Mouse (Mus musculus): ENCODE results near the gene Phf7. TPM values are rescaled to one million over a fixed set of nuclear protein-coding genes. Genes with fewer than 3 reads are reported as not detected.

The Phf7 gene
- polyA plus RNA-seq, 1 experiment = 7.3 TPM

- DNase-seq = peak; percentile 43
- Histone ChIP-seq H3K4me3 (ENCODE audit: insufficient read depth, low read depth, low read length) (peak overlapping the region; percentile 9; the same call in 1 of the 2 replicates), H3K27ac (ENCODE audit: insufficient read depth, low read depth, low read length) (peak overlapping the region; percentile 71; the same call in 1 of the 2 replicates), H3K27me3 (replicated peaks; ENCODE audit: control insufficient read depth, insufficient read depth, low read length) (no peaks in the 10 kb centered on the region), H3K4me1 (ENCODE audit: control insufficient read depth, insufficient read depth, low read length) (peaks cover 7% of the 10 kb centered on the region; the same call in 1 of the 2 replicates), H3K36me3 (ENCODE audit: control insufficient read depth, insufficient read depth, low read length) (peaks cover 9% of the 10 kb centered on the region)
- WGBS = 36% methylated on average over 16 of the region's 16 CpGs
- no peak for TF ChIP-seq CTCF (conservative IDR thresholded peaks at IDR 0.05; ENCODE audit: insufficient read depth, insufficient read length, low read depth, low read length)
- TF ChIP-seq POLR2A (IDR thresholded peaks at IDR 0.05; ENCODE audit: low read depth, low read length) = no peak
Observed at GRCm38 (mm10) chr14:31197547-31198516, 53.3 kb downstream of the Phf7 start.

DNA sequence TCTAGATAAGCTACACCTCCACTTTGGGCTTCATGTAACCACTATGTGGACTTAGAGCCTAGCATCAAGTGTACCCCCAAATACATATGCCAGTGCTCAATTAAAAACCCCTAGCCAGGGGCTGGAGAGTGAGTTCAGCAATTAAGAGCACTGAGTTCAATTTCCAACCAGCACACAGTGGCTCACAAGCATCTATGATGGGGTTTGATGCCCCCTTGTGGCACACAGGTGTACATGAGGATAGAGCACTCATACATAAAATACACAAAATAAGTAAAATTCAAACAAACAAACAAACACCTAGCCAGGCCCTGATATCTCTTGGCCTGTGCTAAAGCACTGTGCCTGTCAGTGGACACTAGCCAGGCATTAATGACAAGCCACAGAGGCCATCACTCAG lies 55.1 kb downstream of the Phf7 start:
- DNase-seq = peak; percentile 63
- Histone ChIP-seq H3K4me1 (ENCODE audit: control insufficient read depth, insufficient read depth, low read length) (peaks cover 7% of the 10 kb centered on the region; the same call in 1 of the 2 replicates), H3K4me3 (ENCODE audit: insufficient read depth, low read depth, low read length) (no peak overlapping the region), H3K27ac (ENCODE audit: insufficient read depth, low read depth, low read length) (no peak overlapping the region), H3K27me3 (replicated peaks; ENCODE audit: control insufficient read depth, insufficient read depth, low read length) (no peaks in the 10 kb centered on the region), H3K36me3 (ENCODE audit: control insufficient read depth, insufficient read depth, low read length) (peaks cover 5% of the 10 kb centered on the region; the same call in 1 of the 2 replicates)
- TF ChIP-seq POLR2A (IDR thresholded peaks at IDR 0.05; ENCODE audit: low read depth, low read length) (no peak), CTCF (conservative IDR thresholded peaks at IDR 0.05; ENCODE audit: insufficient read depth, insufficient read length, low read depth, low read length) (peak; percentile 66)

- H3K27me3 ChIP-seq (replicated peaks; ENCODE audit: control insufficient read depth, insufficient read depth, low read length) = no peaks in the 10 kb centered on the region
- H3K27ac ChIP-seq (ENCODE audit: insufficient read depth, low read depth, low read length) = peak overlapping the region; percentile 65; the same call in 1 of the 2 replicates
- TF ChIP-seq POLR2A (IDR thresholded peaks at IDR 0.05; ENCODE audit: low read depth, low read length) (no peak), CTCF (conservative IDR thresholded peaks at IDR 0.05; ENCODE audit: insufficient read depth, insufficient read length, low read depth, low read length) (no peak)
- H3K4me1 ChIP-seq (ENCODE audit: control insufficient read depth, insufficient read depth, low read length) = peaks cover 7% of the 10 kb centered on the region; the same call in 1 of the 2 replicates
- no peak for DNase-seq
- no peak overlapping the region for H3K4me3 ChIP-seq (ENCODE audit: insufficient read depth, low read depth, low read length)
- H3K36me3 ChIP-seq (ENCODE audit: control insufficient read depth, insufficient read depth, low read length) = peaks cover 4% of the 10 kb centered on the region; the same call in 1 of the 2 replicates
- 84% methylated on average over 4 of the region's 4 CpGs for WGBS
Observed at GRCm38 (mm10) chr14:31195521-31195920, 55.6 kb downstream of the Phf7 start.

- H3K27me3 ChIP-seq (replicated peaks; ENCODE audit: control insufficient read depth, insufficient read depth, low read length) = no peaks in the 10 kb centered on the region
- peak overlapping the region; percentile 65 for H3K27ac ChIP-seq (ENCODE audit: insufficient read depth, low read depth, low read length)
- peaks cover 2% of the 10 kb centered on the region; the same call in 1 of the 2 replicates for H3K36me3 ChIP-seq (ENCODE audit: control insufficient read depth, insufficient read depth, low read length)
- 35% methylated on average over 14 of the region's 14 CpGs for WGBS
- no peak overlapping the region for H3K4me3 ChIP-seq (ENCODE audit: insufficient read depth, low read depth, low read length)
- DNase-seq = peak; percentile 87
- peaks cover 7% of the 10 kb centered on the region; the same call in 1 of the 2 replicates for H3K4me1 ChIP-seq (ENCODE audit: control insufficient read depth, insufficient read depth, low read length)
- TF ChIP-seq CTCF (conservative IDR thresholded peaks at IDR 0.05; ENCODE audit: insufficient read depth, insufficient read length, low read depth, low read length) (no peak), POLR2A (IDR thresholded peaks at IDR 0.05; ENCODE audit: low read depth, low read length) (no peak)
Observed at GRCm38 (mm10) chr14:31194891-31195513, 56.1 kb downstream of the Phf7 start.

GRCm38 (mm10) chr14:31194441-31194840 lies 56.7 kb downstream of the Phf7 start:
- DNase-seq = no peak
- Histone ChIP-seq H3K27me3 (replicated peaks; ENCODE audit: control insufficient read depth, insufficient read depth, low read length) (no peaks in the 10 kb centered on the region), H3K4me1 (ENCODE audit: control insufficient read depth, insufficient read depth, low read length) (peaks cover 7% of the 10 kb centered on the region; the same call in 1 of the 2 replicates), H3K36me3 (ENCODE audit: control insufficient read depth, insufficient read depth, low read length) (no peaks in the 10 kb centered on the region; the same call in 1 of the 2 replicates), H3K4me3 (ENCODE audit: insufficient read depth, low read depth, low read length) (no peak overlapping the region), H3K27ac (ENCODE audit: insufficient read depth, low read depth, low read length) (no peak overlapping the region)
- TF ChIP-seq POLR2A (IDR thresholded peaks at IDR 0.05; ENCODE audit: low read depth, low read length) = no peak
- TF ChIP-seq CTCF (conservative IDR thresholded peaks at IDR 0.05; ENCODE audit: insufficient read depth, insufficient read length, low read depth, low read length) = no peak
- 68% methylated on average over 2 of the region's 2 CpGs for WGBS

GRCm38 (mm10) chr14:31193791-31194190 lies 57.3 kb downstream of the Phf7 start:
- H3K36me3 ChIP-seq (ENCODE audit: control insufficient read depth, insufficient read depth, low read length) = no peaks in the 10 kb centered on the region; the same call in 1 of the 2 replicates
- no peak for DNase-seq
- 77% methylated on average over 7 of the region's 7 CpGs for WGBS

More at GRCm38 (mm10) chr14:31193791-31194190, 57.3 kb downstream of the Phf7 start:
- no peak overlapping the region for H3K4me3 ChIP-seq (ENCODE audit: insufficient read depth, low read depth, low read length)
- TF ChIP-seq CTCF (conservative IDR thresholded peaks at IDR 0.05; ENCODE audit: insufficient read depth, insufficient read length, low read depth, low read length) = no peak
- no peak for TF ChIP-seq POLR2A (IDR thresholded peaks at IDR 0.05; ENCODE audit: low read depth, low read length)
- no peaks in the 10 kb centered on the region for H3K27me3 ChIP-seq (replicated peaks; ENCODE audit: control insufficient read depth, insufficient read depth, low read length)
- H3K4me1 ChIP-seq (ENCODE audit: control insufficient read depth, insufficient read depth, low read length) = peaks cover 7% of the 10 kb centered on the region; the same call in 1 of the 2 replicates
- H3K27ac ChIP-seq (ENCODE audit: insufficient read depth, low read depth, low read length) = no peak overlapping the region
